Mouse (Mus musculus) testis, adult 2 months (tissue): ENCODE measurements around the gene Ifna5. TPM values are rescaled to one million over a fixed set of nuclear protein-coding genes. Genes with fewer than 3 reads are reported as not detected.
"Not testable (repeated sequence)": the region's sequence is repeated elsewhere in the genome, so short reads cannot be mapped to it uniquely, and the experiment has no call there.

Experiments used
- H3K27ac ChIP-seq: fragments of 200-500 bp; 2 replicates; pipeline ENCODE4 v1.5.1; 2012; ENCODE audit warnings: low read depth, low read length; ENCODE audit not compliant: control insufficient read depth, insufficient read depth
- H3K27me3 ChIP-seq: fragments of 200-500 bp; 2 replicates; pipeline ENCODE4 v1.6.1; 2012; ENCODE audit warnings: mild to moderate bottlenecking, low read length, moderate library complexity; ENCODE audit not compliant: control insufficient read depth, insufficient read depth
- H3K36me3 ChIP-seq: fragments of 200-500 bp; 2 replicates; pipeline ENCODE4 v1.6.1; 2012; ENCODE audit warnings: mild to moderate bottlenecking, low read length; ENCODE audit not compliant: control insufficient read depth, insufficient read depth
- H3K4me1 ChIP-seq: fragments of 200-500 bp; 2 replicates; pipeline ENCODE4 v1.6.1; 2012; ENCODE audit warnings: low read length; ENCODE audit not compliant: control insufficient read depth, insufficient read depth
- H3K4me3 ChIP-seq: fragments of 200-500 bp; 2 replicates; pipeline ENCODE4 v1.5.1; 2012; ENCODE audit warnings: low read depth, mild to moderate bottlenecking, low read length, moderate library complexity, mixed read lengths; ENCODE audit not compliant: control insufficient read depth
- CTCF ChIP-seq: fragments of 200-500 bp; IDR thresholded peaks from 2 replicates; pipeline ENCODE4 v1.5.1; 2012; ENCODE audit warnings: low read depth, mild to moderate bottlenecking, inconsistent platforms, low read length, moderate library complexity; ENCODE audit not compliant: control insufficient read depth, insufficient read depth, insufficient replicate concordance
- POLR2A ChIP-seq: fragments of 200-500 bp; IDR thresholded peaks from 2 replicates; pipeline ENCODE4 v1.6.1; 2012; ENCODE audit warnings: low read depth, mild to moderate bottlenecking, inconsistent platforms, low read length, moderate library complexity; ENCODE audit not compliant: control insufficient read depth
- polyA plus RNA-seq: library from polyadenylated mRNA; depleted of rRNA; stranded (reverse); fragments of >200 nt; gene quantifications from 2 replicates; pipeline ENCODE4 v1.2.3, GENCODE M21; 2012

Ifna5 gene
- polyA plus RNA-seq, 1 experiment, result not detected

- Histone ChIP-seq H3K4me3 (no peak within 1 kb of the TSS), H3K36me3 (no peaks in the 10 kb centered on the region), H3K27ac (no peak within 1 kb of the TSS), H3K4me1 (no peaks in the 10 kb centered on the region), H3K27me3 (no peaks in the 10 kb centered on the region)
- TF ChIP-seq CTCF (no peak), POLR2A (no peak)
Measured at GRCm38 (mm10) chr4:88815928-88816327, 19.4 kb upstream of the Ifna5 start, which contains the start of gene Ifna7. Gene Ifna7 (plus strand): TSS chr4:88816228.

GRCm38 (mm10) chr4:88819659-88820058 lies 15.7 kb upstream of the Ifna5 start, which contains the start of gene Ifna11:
Gene Ifna11 (plus strand): TSS chr4:88819959.
- H3K4me3 ChIP-seq, result no peak within 1 kb of the TSS
- H3K4me1 ChIP-seq, result no peaks in the 10 kb centered on the region
- no peaks in the 10 kb centered on the region for H3K36me3 ChIP-seq
- H3K27ac ChIP-seq, result no peak within 1 kb of the TSS
- no peaks in the 10 kb centered on the region for H3K27me3 ChIP-seq
- TF ChIP-seq CTCF (no peak), POLR2A (no peak)

DNA sequence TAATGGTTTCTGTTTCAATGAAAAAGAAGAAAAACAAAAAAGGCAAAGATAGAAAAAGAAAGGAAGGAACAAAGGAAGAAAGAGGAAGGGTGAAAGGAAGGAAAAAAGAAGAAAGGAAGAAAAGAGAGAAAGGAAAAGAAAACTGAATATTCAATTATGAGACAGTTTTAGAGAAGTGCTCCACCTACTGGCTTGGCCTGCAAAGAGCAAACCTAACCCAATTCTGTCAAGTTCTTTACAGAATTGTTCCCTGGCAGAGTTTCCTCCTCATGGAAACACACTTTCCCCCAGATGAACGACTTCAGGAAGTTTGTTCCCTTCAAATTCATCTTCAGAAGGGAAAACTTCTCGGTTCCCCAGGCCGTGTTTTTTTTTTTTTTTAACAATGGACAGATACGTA lies 12.3 kb upstream of the Ifna5 start:
- TF ChIP-seq POLR2A (no peak), CTCF (no peak)
- H3K27me3 ChIP-seq, result no peaks in the 10 kb centered on the region
- no peaks in the 10 kb centered on the region for H3K4me1 ChIP-seq
- no peak overlapping the region for H3K27ac ChIP-seq
- no peak overlapping the region for H3K4me3 ChIP-seq
- no peaks in the 10 kb centered on the region for H3K36me3 ChIP-seq

- not testable (repeated sequence) for H3K36me3 ChIP-seq, H3K27me3 ChIP-seq, H3K4me1 ChIP-seq, H3K4me3 ChIP-seq, H3K27ac ChIP-seq
Measured at GRCm38 (mm10) chr4:88827116-88827515, 8.2 kb upstream of the Ifna5 start, which contains the start of gene Ifna6. Gene Ifna6 (plus strand): TSS chr4:88827416.

- Histone ChIP-seq H3K4me3 (no peak overlapping the region), H3K27ac (no peak overlapping the region), H3K36me3 (no peaks in the 10 kb centered on the region), H3K27me3 (no peaks in the 10 kb centered on the region), H3K4me1 (no peaks in the 10 kb centered on the region)
- TF ChIP-seq POLR2A (no peak), CTCF (no peak)
Measured at GRCm38 (mm10) chr4:88830523-88830922, 4.8 kb upstream of the Ifna5 start.

- Histone ChIP-seq H3K27ac (no peak overlapping the region), H3K4me1 (no peaks in the 10 kb centered on the region), H3K36me3 (no peaks in the 10 kb centered on the region), H3K4me3 (no peak overlapping the region), H3K27me3 (no peaks in the 10 kb centered on the region)
- no peak for TF ChIP-seq CTCF
- TF ChIP-seq POLR2A, result no peak
Measured at GRCm38 (mm10) chr4:88838828-88839227, 3.5 kb downstream of the Ifna5 start.

DNA sequence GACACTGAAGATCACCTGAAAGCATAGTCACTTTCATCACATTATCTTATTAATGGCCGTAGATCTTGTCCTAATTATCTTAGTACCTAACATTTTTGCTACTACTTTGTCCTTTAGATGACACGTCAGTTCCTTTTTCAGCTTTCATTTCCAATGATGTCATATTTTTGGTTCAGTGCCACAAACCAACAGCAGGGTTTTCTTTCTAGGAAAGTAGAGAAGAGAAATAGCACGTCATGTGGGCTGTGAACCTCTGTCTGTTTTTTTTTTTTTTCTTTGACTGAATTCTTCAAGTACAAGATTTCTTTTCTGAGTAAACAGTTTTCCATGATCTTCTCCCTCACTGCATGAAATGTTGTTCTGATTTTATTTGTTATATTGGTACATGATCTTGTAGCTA lies 4.7 kb downstream of the Ifna5 start:
- no peak for TF ChIP-seq CTCF
- TF ChIP-seq POLR2A, result no peak
- H3K36me3 ChIP-seq, result no peaks in the 10 kb centered on the region
- no peaks in the 10 kb centered on the region for H3K27me3 ChIP-seq
- no peaks in the 10 kb centered on the region for H3K4me1 ChIP-seq
- no peak overlapping the region for H3K27ac ChIP-seq
- H3K4me3 ChIP-seq, result no peak overlapping the region

GRCm38 (mm10) chr4:88841438-88841911 lies 6.2 kb downstream of the Ifna5 start, which contains the start of gene Ifna4:
Gene Ifna4 (plus strand): TSS chr4:88841861.
- H3K27me3 ChIP-seq, result no peaks in the 10 kb centered on the region
- H3K36me3 ChIP-seq, result no peaks in the 10 kb centered on the region
- TF ChIP-seq CTCF (no peak), POLR2A (no peak)
- no peaks in the 10 kb centered on the region for H3K4me1 ChIP-seq
- no peak within 1 kb of the TSS for H3K27ac ChIP-seq
- no peak within 1 kb of the TSS for H3K4me3 ChIP-seq
